Mouse (Mus musculus): ENCODE measurements around the gene Vmn2r44.
"Not testable (repeated sequence)": the region's sequence is repeated elsewhere in the genome, so short reads cannot be mapped to it uniquely, and the experiment has no call there.

The Vmn2r44 gene

GRCm38 (mm10) chr7:8383233-8383632 lies at the start of gene Vmn2r44:
Vmn2r44 (minus strand) TSS chr7:8383333.
- not testable (repeated sequence) for DNase-seq

DNA sequence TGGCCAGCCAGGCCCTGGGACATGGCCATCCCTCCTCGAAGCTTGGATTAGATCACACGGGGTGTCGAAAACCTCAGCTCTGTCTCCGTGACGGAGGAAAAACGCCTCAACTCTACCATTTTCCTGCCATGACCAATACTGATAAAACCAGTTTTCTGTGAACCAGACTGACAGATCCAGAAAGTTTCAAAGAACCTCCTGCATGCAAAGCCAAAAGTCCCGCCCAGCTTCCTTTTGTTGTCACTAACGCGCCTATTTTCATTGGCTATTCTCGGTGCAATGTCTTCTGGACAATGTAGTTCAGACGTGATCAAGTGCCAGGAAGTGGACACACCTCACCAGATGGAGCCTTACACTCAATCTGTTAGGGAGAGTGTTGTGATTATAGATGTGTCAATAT lies 25.3 kb downstream of the Vmn2r44 start:
- DNase-seq, result not testable (repeated sequence)

All from spleen, adult 18-20 months (tissue).